Mouse (Mus musculus) urinary bladder, postnatal 36 days (tissue): ENCODE measurements around the gene Arl6ip4.

Experiments used
- DNase-seq, 2 experiments: peaks; one replicate each; pipeline ENCODE4 v3.0.0; 2022; ENCODE audit warnings: low spot score in 2 of 2, mixed read lengths in 1 of 2

Gene Arl6ip4

GRCm38 (mm10) chr5:124093852-124094604, 21.9 kb upstream of the Arl6ip4 start:
- DNase-seq = no peak

GRCm38 (mm10) chr5:124095077-124095581, 20.8 kb upstream of the Arl6ip4 start:
- DNase-seq = no peak

GRCm38 (mm10) chr5:124095596-124096232, 20.2 kb upstream of the Arl6ip4 start, which contains the start of gene Abcb9:
TSS of gene Abcb9 (minus strand) at chr5:124095798.
- DNase-seq = peak; percentile 99

- DNase-seq = no peak
Measured at GRCm38 (mm10) chr5:124098923-124099322, 17.0 kb upstream of the Arl6ip4 start.

GRCm38 (mm10) chr5:124100128-124101044, 15.5 kb upstream of the Arl6ip4 start:
- DNase-seq = no peak

- no peak for DNase-seq
Measured at GRCm38 (mm10) chr5:124102326-124102725, 13.6 kb upstream of the Arl6ip4 start.

GRCm38 (mm10) chr5:124103020-124103419, 12.9 kb upstream of the Arl6ip4 start:
- DNase-seq = no peak

- no peak for DNase-seq
Measured at GRCm38 (mm10) chr5:124103552-124103951, 12.3 kb upstream of the Arl6ip4 start.

- DNase-seq = peak in 1 of 2 experiments; percentile 44
Measured at GRCm38 (mm10) chr5:124111077-124111741, 4.7 kb upstream of the Arl6ip4 start.

GRCm38 (mm10) chr5:124111742-124112497, 4.0 kb upstream of the Arl6ip4 start, which contains the start of gene Ogfod2:
TSS of gene Ogfod2 (plus strand) at chr5:124112297.
- DNase-seq = peak; percentile 90 to 93

GRCm38 (mm10) chr5:124112531-124112930, 3.4 kb upstream of the Arl6ip4 start:
- DNase-seq = no peak

- peak; percentile 44 to 52 for DNase-seq
Measured at GRCm38 (mm10) chr5:124113030-124113429, 2.9 kb upstream of the Arl6ip4 start.

GRCm38 (mm10) chr5:124114276-124115025, 1.4 kb upstream of the Arl6ip4 start:
- no peak for DNase-seq

- no peak for DNase-seq
Measured at GRCm38 (mm10) chr5:124115531-124115930, 358 bp upstream of the Arl6ip4 start.

- DNase-seq = no peak
Measured at GRCm38 (mm10) chr5:124119204-124119603, 3.3 kb downstream of the Arl6ip4 start.

GRCm38 (mm10) chr5:124122357-124122756, 6.5 kb downstream of the Arl6ip4 start:
- no peak for DNase-seq

- DNase-seq = no peak
Measured at GRCm38 (mm10) chr5:124125093-124125492, 9.2 kb downstream of the Arl6ip4 start.

GRCm38 (mm10) chr5:124134261-124134660, 18.4 kb downstream of the Arl6ip4 start:
- DNase-seq = no peak

- no peak for DNase-seq
Measured at GRCm38 (mm10) chr5:124138066-124138465, 22.2 kb downstream of the Arl6ip4 start.

GRCm38 (mm10) chr5:124149028-124149427, 33.1 kb downstream of the Arl6ip4 start:
- DNase-seq = no peak
